Mouse (Mus musculus) olfactory bulb, adult 2 months (tissue): ENCODE measurements around the gene Pkmyt1. TPM values are rescaled to one million over a fixed set of nuclear protein-coding genes. Genes with fewer than 3 reads are reported as not detected.

Experiments used
- H3K27ac ChIP-seq: fragments of 200-500 bp; 2 replicates; pipeline ENCODE4 v1.5.1; 2012; ENCODE audit warnings: low read depth, low read length; ENCODE audit not compliant: insufficient read depth
- H3K4me1 ChIP-seq: fragments of 200-500 bp; 2 replicates; pipeline ENCODE4 v1.6.1; 2012; ENCODE audit warnings: low read length; ENCODE audit not compliant: control insufficient read depth, insufficient read depth
- H3K4me3 ChIP-seq: fragments of 200-500 bp; 2 replicates; pipeline ENCODE4 v1.5.1; 2012; ENCODE audit warnings: mild to moderate bottlenecking, low read depth, low read length, moderate library complexity; ENCODE audit not compliant: insufficient read depth
- CTCF ChIP-seq: fragments of 200-500 bp; IDR thresholded peaks from 2 replicates; pipeline ENCODE4 v1.5.1; 2012; ENCODE audit warnings: low read depth, mild to moderate bottlenecking, low read length, moderate library complexity; ENCODE audit not compliant: insufficient read depth
- POLR2A ChIP-seq: fragments of 200-500 bp; IDR thresholded peaks from 2 replicates; pipeline ENCODE4 v1.6.1; 2012; ENCODE audit warnings: mild to moderate bottlenecking, low read depth, low read length, moderate library complexity; ENCODE audit not compliant: insufficient read depth
- WGBS: fragments of 180-500 bp; shearing (Covaris S2); methylation state at CpG from one replicate; pipeline ENCODE4 v1.1.7; 2018; 5-methylcytosine and 5-hydroxymethylcytosine counted together
- polyA plus RNA-seq: library from polyadenylated mRNA; stranded (reverse); fragments of >200 nt; gene quantifications from 2 replicates; pipeline ENCODE4 v1.2.4, GENCODE M21; 2012; ENCODE audit warnings: low replicate concordance; ENCODE audit not compliant: missing spikeins, insufficient read depth, insufficient read length

Pkmyt1 gene
- polyA plus RNA-seq, 1 experiment, result not detected

- TF ChIP-seq CTCF (no peak), POLR2A (no peak)
- peaks cover 35% of the 10 kb centered on the region for H3K4me1 ChIP-seq
- 61% methylated on average over 8 of the region's 8 CpGs for WGBS
- no peak overlapping the region for H3K27ac ChIP-seq
- H3K4me3 ChIP-seq, result no peak overlapping the region
Measured at GRCm38 (mm10) chr17:23744076-23744475, 17.9 kb downstream of the Pkmyt1 start.

- no peak overlapping the region for H3K27ac ChIP-seq
- WGBS, result 15% methylated on average over 14 of the region's 14 CpGs
- H3K4me1 ChIP-seq, result peaks cover 32% of the 10 kb centered on the region
- H3K4me3 ChIP-seq, result no peak overlapping the region
- TF ChIP-seq POLR2A (no peak), CTCF (no peak)
Measured at GRCm38 (mm10) chr17:23744651-23745050, 18.5 kb downstream of the Pkmyt1 start.

GRCm38 (mm10) chr17:23745301-23746251 is 19.4 kb downstream of the Pkmyt1 start, which contains the start of gene Kremen2:
Kremen2 (minus strand) TSS chr17:23745833.
- WGBS, result 2% methylated on average over 44 of the region's 45 CpGs
- Histone ChIP-seq H3K27ac (no peak within 1 kb of the TSS), H3K4me3 (peak within 1 kb of the TSS; percentile 17), H3K4me1 (peaks cover 30% of the 10 kb centered on the region)
- TF ChIP-seq POLR2A, result no peak
- TF ChIP-seq CTCF, result no peak

- no peak overlapping the region for H3K4me3 ChIP-seq
- TF ChIP-seq POLR2A, result no peak
- TF ChIP-seq CTCF, result no peak
Measured at GRCm38 (mm10) chr17:23746311-23746710, 20.2 kb downstream of the Pkmyt1 start.

GRCm38 (mm10) chr17:23746767-23747166 is 20.6 kb downstream of the Pkmyt1 start:
- H3K27ac ChIP-seq, result no peak overlapping the region
- H3K4me1 ChIP-seq, result peaks cover 25% of the 10 kb centered on the region
- 88% methylated on average over 3 of the region's 3 CpGs for WGBS
- H3K4me3 ChIP-seq, result no peak overlapping the region
- TF ChIP-seq POLR2A (no peak), CTCF (no peak)

More at GRCm38 (mm10) chr17:23746311-23746710, 20.2 kb downstream of the Pkmyt1 start:
- Histone ChIP-seq H3K27ac (no peak overlapping the region), H3K4me1 (peaks cover 25% of the 10 kb centered on the region)
- 21% methylated on average over 12 of the region's 12 CpGs for WGBS

GRCm38 (mm10) chr17:23747471-23747870 is 21.3 kb downstream of the Pkmyt1 start:
- Histone ChIP-seq H3K4me1 (peaks cover 22% of the 10 kb centered on the region), H3K27ac (no peak overlapping the region), H3K4me3 (no peak overlapping the region)
- TF ChIP-seq CTCF, result no peak
- TF ChIP-seq POLR2A, result no peak
- 82% methylated on average over 3 of the region's 3 CpGs for WGBS

- no peak overlapping the region for H3K4me3 ChIP-seq
- H3K4me1 ChIP-seq, result peaks cover 19% of the 10 kb centered on the region
- H3K27ac ChIP-seq, result no peak overlapping the region
- TF ChIP-seq CTCF (no peak), POLR2A (no peak)
- 45% methylated on average over 6 of the region's 6 CpGs for WGBS
Measured at GRCm38 (mm10) chr17:23748026-23748425, 21.9 kb downstream of the Pkmyt1 start.

- 39% methylated on average over 10 of the region's 10 CpGs for WGBS
- Histone ChIP-seq H3K27ac (no peak overlapping the region), H3K4me3 (no peak overlapping the region), H3K4me1 (peaks cover 19% of the 10 kb centered on the region)
- no peak for TF ChIP-seq CTCF
- no peak for TF ChIP-seq POLR2A
Measured at GRCm38 (mm10) chr17:23748631-23749391, 22.7 kb downstream of the Pkmyt1 start.
